Mouse (Mus musculus): ENCODE measurements around the gene Kifc1.

DNA sequence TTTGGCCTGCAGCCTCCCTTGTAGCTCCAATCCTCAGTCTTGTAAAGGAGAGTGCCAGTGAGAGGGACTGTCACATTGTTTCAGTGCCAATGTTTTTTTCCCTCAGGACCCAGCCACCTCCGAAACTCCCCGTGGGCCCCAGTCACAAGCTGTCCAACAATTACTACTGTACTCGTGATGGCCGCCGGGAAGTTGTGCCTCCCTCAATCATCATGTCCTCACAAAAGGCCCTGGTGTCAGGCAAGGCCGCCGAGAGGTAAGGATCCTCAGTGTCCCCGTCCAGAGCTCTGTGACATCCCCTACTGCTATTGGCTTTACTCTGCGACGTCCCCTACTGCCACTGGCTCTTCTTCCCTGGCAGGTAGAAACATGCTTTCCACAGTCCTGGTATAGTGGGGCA lies 60.9 kb downstream of the Kifc1 start:
- TF ChIP-seq TCF12 (IDR thresholded peaks at IDR 0.05; ENCODE audit: insufficient read depth, poor library complexity, severe bottlenecking) (no peak), POLR2A (IDR thresholded peaks at IDR 0.05; ENCODE audit: insufficient read length, low read depth) (no peak)

Data from myocyte (in vitro differentiated cells).